Mouse (Mus musculus) lung, embryonic 16.5 days (tissue): ENCODE results near the gene Scg3. TPM values are rescaled to one million over a fixed set of nuclear protein-coding genes. Genes with fewer than 3 reads are reported as not detected.
A peak's percentile ranks its signal among the peaks of the same experiment; 100 is the strongest.

Experiments
- ATAC-seq: fragments of 200-750 bp; cut with Nextera tagmentation; 2 replicates; pipeline ENCODE4 v1.8.0; 2017; ENCODE audit warnings: low read depth, mild to moderate bottlenecking, moderate library complexity
- H3K27ac ChIP-seq: fragments of 300-500 bp; sonication (generic); 2 replicates; pipeline ENCODE4 v1.5.1; 2014; ENCODE audit warnings: mild to moderate bottlenecking, control low read depth, low read length
- H3K27me3 ChIP-seq: fragments of 300-500 bp; sonication (generic); 2 replicates; pipeline ENCODE4 v1.6.1; 2014; ENCODE audit warnings: low read depth, low read length, mixed read lengths; ENCODE audit not compliant: control insufficient read depth, insufficient read depth
- H3K36me3 ChIP-seq: fragments of 300-500 bp; sonication (generic); 2 replicates; pipeline ENCODE4 v1.6.1; 2014; ENCODE audit warnings: low read length; ENCODE audit not compliant: control insufficient read depth, insufficient read depth
- H3K4me1 ChIP-seq: fragments of 300-500 bp; sonication (generic); replicated peaks from 2 replicates; pipeline ENCODE4 v1.6.1; 2014; ENCODE audit warnings: low read length, mixed read lengths; ENCODE audit not compliant: control insufficient read depth, insufficient read depth
- H3K4me2 ChIP-seq: fragments of 300-500 bp; sonication (generic); 2 replicates; pipeline ENCODE4 v1.6.1; 2014; ENCODE audit warnings: low read depth, low read length, control low read depth
- H3K4me3 ChIP-seq: fragments of 300-500 bp; sonication (generic); 2 replicates; pipeline ENCODE4 v1.5.1; 2014; ENCODE audit warnings: mild to moderate bottlenecking, low read length, control low read depth
- H3K9ac ChIP-seq: fragments of 300-500 bp; sonication (generic); 2 replicates; pipeline ENCODE4 v1.6.1; 2014; ENCODE audit warnings: low read length, control low read depth
- H3K9me3 ChIP-seq: fragments of 300-500 bp; sonication (generic); 2 replicates; pipeline ENCODE4 v1.6.1; 2016; ENCODE audit warnings: low read length; ENCODE audit not compliant: control insufficient read depth
- WGBS: fragments of 180-500 bp; shearing (Covaris S2); extraction: QIAGEN DNeasy Blood & Tissue Kit; methylation state at CpG from one replicate; pipeline ENCODE4 v1.1.7; 2014; 5-methylcytosine and 5-hydroxymethylcytosine counted together
- polyA plus RNA-seq: library from polyadenylated mRNA; unstranded; fragments of >200 nt; fragmentation: Nextera tagmentation; extraction: Ambion mirVana; gene quantifications from 2 replicates; pipeline ENCODE4 v1.2.1, GENCODE M21; 2015

The Scg3 gene
- 1.0 and 1.2 TPM in 2 replicates for polyA plus RNA-seq

- Histone ChIP-seq H3K36me3 (no peaks in the 10 kb centered on the region), H3K27me3 (no peaks in the 10 kb centered on the region), H3K9me3 (no peaks in the 10 kb centered on the region), H3K4me3 (peak within 1 kb of the TSS; percentile 32), H3K9ac (no peak within 1 kb of the TSS), H3K4me2 (peak within 1 kb of the TSS; percentile 62), H3K4me1 (peaks cover 2% of the 10 kb centered on the region; the same call in 1 of the 2 replicates), H3K27ac (no peak within 1 kb of the TSS)
- 8% methylated on average over 42 of the region's 42 CpGs for WGBS
- ATAC-seq: peak; percentile 91
Measured at GRCm38 (mm10) chr9:75683426-75684191, at the start of gene Scg3. TSS of gene Scg3 (minus strand) at chr9:75684056.

DNA sequence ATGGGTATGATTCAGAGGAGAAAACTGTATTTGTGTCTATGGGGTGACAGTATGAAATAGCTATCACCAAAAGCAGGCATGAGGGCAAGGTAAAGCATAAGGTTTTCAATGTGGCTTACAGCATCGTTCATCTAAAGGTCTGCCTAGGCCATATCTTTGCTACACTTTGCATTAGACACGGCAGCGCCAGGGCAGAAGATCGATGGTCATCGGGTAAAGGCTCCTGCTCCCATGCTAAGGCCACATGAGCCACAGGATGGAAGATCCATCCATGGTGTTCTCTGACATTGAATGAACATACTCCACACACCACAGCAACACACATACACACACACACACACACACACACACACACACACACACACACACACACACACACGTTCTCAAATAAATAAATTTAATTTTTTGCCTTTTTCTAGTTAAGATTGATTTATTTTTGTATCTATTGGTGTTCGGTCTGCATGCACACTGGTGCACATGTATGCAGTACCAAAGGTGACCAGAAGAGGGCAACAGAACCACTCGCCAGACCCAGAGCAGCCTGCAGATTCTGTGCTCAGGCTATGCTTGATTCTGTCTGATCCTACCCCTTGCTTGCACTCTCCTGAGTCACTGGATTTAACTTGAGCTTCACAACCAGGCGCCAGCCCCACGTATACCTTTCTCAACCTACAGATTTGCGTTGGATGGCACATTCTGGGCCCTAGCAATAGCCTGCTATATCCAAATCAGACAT is 36.3 kb upstream of the Scg3 start:
- no peaks in the 10 kb centered on the region for H3K9me3 ChIP-seq
- H3K27ac ChIP-seq: no peak overlapping the region
- H3K4me2 ChIP-seq: no peak overlapping the region
- no peak overlapping the region for H3K9ac ChIP-seq
- no peaks in the 10 kb centered on the region for H3K4me1 ChIP-seq
- H3K27me3 ChIP-seq: no peaks in the 10 kb centered on the region
- no peaks in the 10 kb centered on the region for H3K36me3 ChIP-seq
- WGBS: 36% methylated on average over 11 of the region's 11 CpGs
- no peak overlapping the region for H3K4me3 ChIP-seq
- ATAC-seq: peak; percentile 54

DNA sequence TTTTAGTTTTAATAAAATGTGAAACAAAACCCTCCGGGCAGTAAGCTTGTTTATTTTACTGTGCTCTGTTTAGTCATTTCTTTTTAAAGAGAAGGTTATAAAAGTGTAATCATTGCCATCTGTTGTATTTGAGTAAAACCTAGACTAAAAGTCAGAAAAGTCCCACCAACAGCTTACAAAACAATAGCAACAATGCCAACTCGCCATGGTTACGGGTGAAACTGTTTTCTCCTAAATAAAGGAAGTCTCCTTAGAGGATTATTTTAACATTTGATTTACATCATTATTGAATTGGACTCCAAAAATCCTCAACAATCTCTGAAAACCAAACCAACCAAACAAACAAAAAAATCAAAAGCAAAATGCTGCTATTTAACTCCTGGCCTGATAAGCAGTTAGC is 35.6 kb upstream of the Scg3 start:
- no peaks in the 10 kb centered on the region for H3K27me3 ChIP-seq
- WGBS: 77% methylated on average over 3 of the region's 3 CpGs
- H3K9me3 ChIP-seq: no peaks in the 10 kb centered on the region
- H3K4me1 ChIP-seq: no peaks in the 10 kb centered on the region
- no peak for ATAC-seq
- H3K4me2 ChIP-seq: no peak overlapping the region
- no peak overlapping the region for H3K9ac ChIP-seq
- no peaks in the 10 kb centered on the region for H3K36me3 ChIP-seq
- no peak overlapping the region for H3K27ac ChIP-seq
- H3K4me3 ChIP-seq: no peak overlapping the region

GRCm38 (mm10) chr9:75684772-75685171 is 916 bp upstream of the Scg3 start:
- Histone ChIP-seq H3K4me1 (peaks cover 2% of the 10 kb centered on the region; the same call in 1 of the 2 replicates), H3K9ac (no peak overlapping the region)
- WGBS: 69% methylated on average over 3 of the region's 3 CpGs

DNA sequence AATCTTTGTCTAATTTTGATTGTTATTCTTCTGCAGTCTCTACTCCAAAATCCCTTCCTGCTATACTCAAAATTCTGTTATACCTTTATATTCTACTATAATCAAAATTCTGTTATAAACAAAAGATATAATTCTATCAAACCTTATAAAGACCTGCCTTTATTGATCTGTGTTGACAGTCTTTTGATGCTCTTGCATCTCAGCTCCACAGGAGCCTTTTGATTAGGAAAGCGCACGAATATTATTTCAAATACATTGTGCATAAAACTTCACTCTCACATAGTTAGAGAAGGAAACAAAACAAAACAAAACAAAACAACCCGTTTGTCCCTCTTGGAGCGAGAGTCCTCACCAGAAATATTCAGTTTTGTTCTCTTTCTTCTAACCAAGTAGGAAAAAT is 436 bp upstream of the Scg3 start:
- H3K4me3 ChIP-seq: peak overlapping the region; percentile 32; the same call in 1 of the 2 replicates
- H3K27me3 ChIP-seq: no peaks in the 10 kb centered on the region
- H3K9me3 ChIP-seq: peaks cover 1% of the 10 kb centered on the region; the same call in 1 of the 2 replicates
- no peak overlapping the region for H3K9ac ChIP-seq
- no peak for ATAC-seq
- no peaks in the 10 kb centered on the region for H3K36me3 ChIP-seq
- H3K4me2 ChIP-seq: peak overlapping the region; percentile 62
- 65% methylated on average over 4 of the region's 4 CpGs for WGBS
- H3K4me1 ChIP-seq: peaks cover 2% of the 10 kb centered on the region; the same call in 1 of the 2 replicates
- no peak overlapping the region for H3K27ac ChIP-seq

More at GRCm38 (mm10) chr9:75684772-75685171, 916 bp upstream of the Scg3 start:
- Histone ChIP-seq H3K4me3 (no peak overlapping the region), H3K9me3 (peaks cover 4% of the 10 kb centered on the region; the same call in 1 of the 2 replicates), H3K27ac (no peak overlapping the region), H3K36me3 (no peaks in the 10 kb centered on the region), H3K27me3 (no peaks in the 10 kb centered on the region), H3K4me2 (no peak overlapping the region)
- no peak for ATAC-seq

DNA sequence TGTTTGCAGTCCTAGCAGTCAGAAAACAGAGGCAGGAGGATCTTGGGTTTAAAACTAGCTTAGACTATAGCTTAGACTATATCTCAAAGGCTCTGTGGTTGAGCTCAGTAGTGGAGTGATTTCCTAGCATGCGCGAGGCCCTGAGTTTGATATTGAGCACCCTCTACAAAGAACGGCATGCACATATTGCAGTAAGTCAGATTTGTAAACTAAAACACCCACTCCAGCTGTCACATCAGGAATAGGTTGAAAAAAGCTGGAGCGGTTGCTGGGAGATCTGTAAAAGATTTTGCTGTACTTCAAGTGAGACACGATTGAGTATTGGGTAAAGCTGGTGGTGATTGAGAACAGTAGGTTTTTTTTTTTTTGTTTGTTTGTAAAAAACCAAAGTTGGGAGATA is 3.2 kb downstream of the Scg3 start:
- Histone ChIP-seq H3K4me3 (no peak overlapping the region), H3K9ac (no peak overlapping the region), H3K9me3 (no peaks in the 10 kb centered on the region), H3K4me1 (peaks cover 2% of the 10 kb centered on the region; the same call in 1 of the 2 replicates), H3K4me2 (no peak overlapping the region), H3K36me3 (no peaks in the 10 kb centered on the region), H3K27ac (no peak overlapping the region), H3K27me3 (no peaks in the 10 kb centered on the region)
- WGBS: 81% methylated on average over 5 of the region's 5 CpGs
- no peak for ATAC-seq

DNA sequence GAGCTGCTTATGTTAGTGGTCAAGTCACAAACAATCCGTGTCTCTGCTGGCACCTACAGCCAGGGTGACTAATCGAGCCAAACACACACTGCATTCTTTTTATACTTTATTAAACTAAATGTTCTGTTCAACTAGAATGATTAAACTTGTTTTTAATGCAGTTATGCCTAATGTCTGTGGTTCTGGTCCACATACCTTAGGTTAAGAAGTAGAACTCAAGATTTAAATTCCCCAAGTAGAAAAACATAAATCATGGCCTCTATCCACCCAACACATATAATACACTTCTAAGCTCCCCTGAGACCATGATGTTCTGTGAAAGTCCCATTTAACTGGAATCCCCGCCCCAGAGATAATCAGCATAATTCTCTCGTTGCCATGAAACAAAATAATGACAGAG is 4.2 kb downstream of the Scg3 start:
- Histone ChIP-seq H3K27me3 (no peaks in the 10 kb centered on the region), H3K4me1 (peaks cover 2% of the 10 kb centered on the region; the same call in 1 of the 2 replicates), H3K27ac (no peak overlapping the region), H3K36me3 (no peaks in the 10 kb centered on the region), H3K9ac (no peak overlapping the region), H3K4me3 (no peak overlapping the region), H3K4me2 (no peak overlapping the region), H3K9me3 (no peaks in the 10 kb centered on the region)
- 70% methylated on average over 4 of the region's 4 CpGs for WGBS
- ATAC-seq: no peak

DNA sequence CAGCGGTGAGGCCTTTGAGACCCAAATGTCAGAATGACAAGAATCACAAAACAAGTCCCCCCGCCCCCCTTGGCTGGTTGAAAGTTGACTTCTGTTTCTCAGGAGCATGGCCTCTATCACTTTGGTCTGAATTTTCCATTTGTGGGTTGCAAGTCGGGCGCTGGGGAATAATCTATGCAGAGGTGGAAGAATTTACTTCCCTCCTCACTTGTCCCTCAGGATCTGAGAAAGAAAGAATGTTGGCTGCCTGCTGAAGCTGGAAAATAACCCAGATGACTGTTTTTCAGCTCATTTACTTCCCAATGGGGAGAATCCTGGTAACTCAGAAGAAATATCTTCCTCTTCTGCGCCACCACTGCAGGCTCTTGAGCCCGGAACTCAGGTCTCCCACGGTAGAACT is 5.5 kb downstream of the Scg3 start:
- no peak for ATAC-seq
- Histone ChIP-seq H3K36me3 (no peaks in the 10 kb centered on the region), H3K9ac (no peak overlapping the region), H3K4me3 (no peak overlapping the region), H3K4me1 (no peaks in the 10 kb centered on the region), H3K9me3 (no peaks in the 10 kb centered on the region), H3K27me3 (no peaks in the 10 kb centered on the region), H3K4me2 (no peak overlapping the region), H3K27ac (no peak overlapping the region)
- WGBS: 77% methylated on average over 7 of the region's 7 CpGs

- Histone ChIP-seq H3K36me3 (no peaks in the 10 kb centered on the region), H3K9me3 (no peaks in the 10 kb centered on the region), H3K4me3 (no peak overlapping the region), H3K4me1 (no peaks in the 10 kb centered on the region), H3K9ac (no peak overlapping the region), H3K4me2 (no peak overlapping the region), H3K27me3 (no peaks in the 10 kb centered on the region), H3K27ac (no peak overlapping the region)
- no peak for ATAC-seq
- 54% methylated on average over 7 of the region's 7 CpGs for WGBS
Measured at GRCm38 (mm10) chr9:75676226-75676625, 7.6 kb downstream of the Scg3 start.
